Mouse (Mus musculus): ENCODE measurements around the gene Ociad1. TPM values are rescaled to one million over a fixed set of nuclear protein-coding genes. Genes with fewer than 3 reads are reported as not detected.

Ociad1 gene
- polyA plus RNA-seq, 1 experiment from 2014 or later, result 267 TPM

Other genes with a start within 250 kb of the Ociad1 start
- 45.5 and 47.7 TPM in 2 replicates for gene Fryl, start 36.2 kb upstream of the Ociad1 start, polyA plus RNA-seq (2015; fragmentation: Nextera tagmentation; extraction: Ambion mirVana)
- gene Ociad2, start 48.2 kb downstream of the Ociad1 start, polyA plus RNA-seq (2015; fragmentation: Nextera tagmentation; extraction: Ambion mirVana), result 20.2 and 23.5 TPM in 2 replicates
- gene Cwh43, start 113.3 kb downstream of the Ociad1 start, polyA plus RNA-seq (2015; fragmentation: Nextera tagmentation; extraction: Ambion mirVana), result 0.12 and 0.13 TPM in 2 replicates
- 53.0 and 59.4 TPM in 2 replicates for gene Dcun1d4, start 188.2 kb downstream of the Ociad1 start, polyA plus RNA-seq (2015; fragmentation: Nextera tagmentation; extraction: Ambion mirVana)